Comparison of ENCODE assay signal across 8 mouse cellular contexts in the genomic region with DNA sequence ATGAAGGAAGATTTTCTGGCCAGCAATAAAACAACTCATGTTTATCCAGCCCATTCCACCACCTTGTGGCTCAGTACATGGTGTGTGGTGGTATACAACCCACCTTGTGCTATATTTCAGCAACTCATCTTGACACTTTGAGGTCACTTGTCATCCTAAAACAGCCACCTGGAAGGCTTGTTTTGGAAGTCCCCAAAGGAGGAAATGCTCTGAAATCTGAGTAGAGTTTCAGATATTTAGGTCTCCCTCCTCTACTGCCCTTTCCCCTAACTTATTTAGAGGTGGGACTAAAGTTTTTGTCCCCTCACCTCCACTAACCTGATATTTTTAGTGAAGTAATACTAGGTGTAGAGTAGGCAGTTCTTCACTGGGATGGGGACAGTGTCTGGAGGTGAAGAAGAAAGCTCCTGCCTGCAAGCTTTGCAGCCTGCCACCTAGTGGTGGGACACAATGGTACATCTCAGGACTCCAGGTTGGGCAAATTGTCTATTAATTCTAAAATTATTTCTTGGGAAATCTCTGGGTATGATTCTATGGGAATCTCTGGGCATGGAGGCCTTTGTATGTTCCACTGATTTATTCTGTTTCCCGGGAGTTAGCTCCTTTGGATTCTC. TPM values are rescaled to one million over a fixed set of nuclear protein-coding genes. Genes with fewer than 3 reads are reported as not detected.
DNase-seq lines count a peak whose midpoint lies in the region; ATAC-seq and TF ChIP-seq lines count a peak whose summit lies in the region.

No protein-coding gene starts in this region.

- peak overlapping the region; percentile 62 for H3K4me2 ChIP-seq in hindbrain, embryonic 16.5 days (ENCODE audit: low read length)

- no peak overlapping the region for H3K9ac ChIP-seq in hindbrain, embryonic 16.5 days (ENCODE audit: low read depth, low read length)

- TF ChIP-seq CTCF in spleen, adult 2 months (IDR thresholded peaks at IDR 0.05; ENCODE audit: extremely low read depth, insufficient read depth, insufficient read length, insufficient replicate concordance): peak; percentile 76; the same call in 1 of the 2 replicates

- no peaks in the 10 kb centered on the region for H3K36me3 ChIP-seq in hindbrain, embryonic 16.5 days (ENCODE audit: control insufficient read depth, insufficient read depth, low read length)
- H3K36me3 ChIP-seq in spleen, adult 2 months (ENCODE audit: control insufficient read depth, insufficient read depth, low read length): no peaks in the 10 kb centered on the region

- H3K4me3 ChIP-seq in hindbrain, embryonic 16.5 days (ENCODE audit: low read length): no peak overlapping the region
- H3K4me3 ChIP-seq in spleen, adult 2 months (ENCODE audit: extremely low read depth, insufficient read depth, insufficient read length): no peak overlapping the region

- peaks cover 17% of the 10 kb centered on the region for H3K4me1 ChIP-seq in hindbrain, embryonic 16.5 days (ENCODE audit: control insufficient read depth, insufficient read depth, low read depth, low read length)
- H3K4me1 ChIP-seq in spleen, adult 2 months (ENCODE audit: control insufficient read depth, insufficient read depth, insufficient read length): no peaks in the 10 kb centered on the region; the same call in 1 of the 2 replicates

- no peaks in the 10 kb centered on the region for H3K9me3 ChIP-seq in hindbrain, embryonic 16.5 days (ENCODE audit: control insufficient read depth, low read length)

- no peak overlapping the region for H3K27ac ChIP-seq in hindbrain, embryonic 16.5 days (ENCODE audit: low read depth, low read length)
- H3K27ac ChIP-seq in spleen, adult 2 months (ENCODE audit: insufficient read depth, low read length): no peak overlapping the region

- intact Hi-C loops in left cerebral cortex, postnatal 14 days (cut with DNase I): no loop called here

- H3K27me3 ChIP-seq in hindbrain, embryonic 16.5 days (replicated peaks; ENCODE audit: control insufficient read depth, insufficient read depth, low read length): no peaks in the 10 kb centered on the region
- H3K27me3 ChIP-seq in spleen, adult 2 months (ENCODE audit: control insufficient read depth, insufficient read depth, low read length): no peaks in the 10 kb centered on the region

- 33% methylated on average over 1 of the region's 1 CpGs for WGBS in hindbrain, embryonic 16.5 days
- WGBS in spleen, adult 2 months: 32% methylated on average over 1 of the region's 1 CpGs

- ATAC-seq in hindbrain, embryonic 16.5 days: no peak

- peak; percentile 67 for DNase-seq in gastrocnemius, adult 18-20 months (ENCODE audit: low spot score)
- no peak for DNase-seq in gastrocnemius, postnatal 25 days
- peak; percentile 78 for DNase-seq in cerebellum, adult 9-10 months
- peak; percentile 61 for DNase-seq in forelimb bud, embryonic 11.5 days (ENCODE audit: low read depth, low spot score)
- peak; percentile 24 to 70 for DNase-seq in left cerebral cortex, postnatal 14 days (ENCODE audit: low spot score in 2 of 2)
- peak; percentile 74 for DNase-seq in mesoderm, embryonic 11.5 days (ENCODE audit: low read depth, low spot score)
- peak; percentile 56 to 73 for DNase-seq in spleen, adult 2 months (ENCODE audit: low read depth in 1 of 2, low spot score in 2 of 2)

- TF ChIP-seq POLR2A in spleen, adult 2 months (IDR thresholded peaks at IDR 0.05; ENCODE audit: low read depth, low read length): no peak

RNA-seq across cellular contexts. Expression of a gene that starts 2.5 kb away (rescaled TPM):
- 1 to 10 TPM; 2.0 to 5.9 TPM for total RNA-seq in gastrocnemius, adult 18-20 months (2021)
- total RNA-seq in gastrocnemius, postnatal 25 days (2021): 1 to 10 TPM; 4.6 to 5.5 TPM
- 1.6 and 1.9 TPM in 2 replicates for polyA plus RNA-seq in hindbrain, embryonic 16.5 days (2015; fragmentation: Nextera tagmentation; extraction: Ambion mirVana)
- 10 to 100 TPM; 14.6 to 17.0 TPM for total RNA-seq in left cerebral cortex, postnatal 14 days (2021)
- 2.0 and 2.1 TPM in 2 replicates for polyA plus RNA-seq in spleen, adult 2 months (2012; rRNA removed)

RNA-seq across cellular contexts. Expression of a gene that starts 17.7 kb away (rescaled TPM):
- 100 to 1,000 TPM; 218 to 227 TPM for total RNA-seq in gastrocnemius, adult 18-20 months (2021)
- total RNA-seq in gastrocnemius, postnatal 25 days (2021): 100 to 1,000 TPM; 203 to 204 TPM
- polyA plus RNA-seq in hindbrain, embryonic 16.5 days (2015; fragmentation: Nextera tagmentation; extraction: Ambion mirVana): 121 and 133 TPM in 2 replicates
- 10 to 100 TPM; 79.2 to 84.0 TPM for total RNA-seq in left cerebral cortex, postnatal 14 days (2021)
- polyA plus RNA-seq in spleen, adult 2 months (2012; rRNA removed): 54.0 and 55.7 TPM in 2 replicates

RNA-seq across cellular contexts. Expression of a gene that starts 30.8 kb away (rescaled TPM):
- total RNA-seq in gastrocnemius, adult 18-20 months (2021): 1 to 10 TPM; 2.0 to 2.8 TPM
- total RNA-seq in gastrocnemius, postnatal 25 days (2021): 1 to 10 TPM; 1.6 to 1.8 TPM
- polyA plus RNA-seq in hindbrain, embryonic 16.5 days (2015; fragmentation: Nextera tagmentation; extraction: Ambion mirVana): 13.4 and 13.6 TPM in 2 replicates
- total RNA-seq in left cerebral cortex, postnatal 14 days (2021): 10 to 100 TPM; 12.6 to 14.6 TPM
- polyA plus RNA-seq in spleen, adult 2 months (2012; rRNA removed): 0.52 and 0.94 TPM in 2 replicates
